Mouse (Mus musculus): ENCODE measurements around the gene Dach1.

GRCm38 (mm10) chr14:98023540-98023939, 146.0 kb downstream of the Dach1 start:
- TF ChIP-seq EP300 (IDR thresholded peaks at IDR 0.05; ENCODE audit: low read depth) = no peak
- TF ChIP-seq CTCF (IDR thresholded peaks at IDR 0.05; ENCODE audit: low read depth) = no peak

All from liver, embryonic 14.5 days (tissue).